Mouse (Mus musculus) ES-E14 (cell line): ENCODE data around the gene Cadm2. TPM values are rescaled to one million over a fixed set of nuclear protein-coding genes. Genes with fewer than 3 reads are reported as not detected.

Experiments
- DNase-seq: peaks from one replicate; pipeline ENCODE4 v3.0.0-alpha.2; 2013; ENCODE audit warnings: low read depth, low spot score
- H3K27ac ChIP-seq: 2 replicates; pipeline ENCODE4 v1.5.1; 2012; ENCODE audit warnings: low read depth, mild to moderate bottlenecking, low read length, moderate library complexity, mixed read lengths; ENCODE audit not compliant: poor library complexity, insufficient read depth, severe bottlenecking
- H3K36me3 ChIP-seq: 2 replicates; pipeline ENCODE4 v1.6.1; 2012; ENCODE audit warnings: mild to moderate bottlenecking, low read length, moderate library complexity, mixed read lengths; ENCODE audit not compliant: control insufficient read depth, poor library complexity, insufficient read depth, severe bottlenecking
- H3K4me1 ChIP-seq, 2 experiments: fragments of 150-350 bp in 1 of 2; sonication (generic) in 1 of 2; 2 replicates each; pipeline ENCODE4 v1.6.1; 2012; ENCODE audit warnings: low read length in 2 of 2, mild to moderate bottlenecking in 1 of 2, mixed read lengths in 1 of 2; ENCODE audit not compliant: control insufficient read depth in 2 of 2, insufficient read depth in 2 of 2, poor library complexity in 1 of 2
- H3K4me3 ChIP-seq, 2 experiments: fragments of 150-350 bp in 1 of 2; sonication (generic) in 1 of 2; 2 replicates each; pipeline ENCODE4 v1.5.1; 2012; ENCODE audit warnings: low read length in 2 of 2, low read depth in 1 of 2, mild to moderate bottlenecking in 1 of 2, mixed read lengths in 1 of 2; ENCODE audit not compliant: insufficient read depth in 1 of 2, poor library complexity in 1 of 2, severe bottlenecking in 1 of 2
- H3K9ac ChIP-seq: 2 replicates; pipeline ENCODE4 v1.6.1; 2012; ENCODE audit warnings: low read depth, mild to moderate bottlenecking, low read length, mixed read lengths; ENCODE audit not compliant: poor library complexity, insufficient read depth, severe bottlenecking
- H3K9me3 ChIP-seq: fragments of 150-350 bp; sonication (generic); 2 replicates; pipeline ENCODE4 v1.6.1; 2012; ENCODE audit warnings: low read depth, mild to moderate bottlenecking, low read length; ENCODE audit not compliant: control insufficient read depth, insufficient read depth
- CHD2 ChIP-seq: IDR thresholded peaks from 2 replicates; pipeline ENCODE4 v1.6.1; 2014; ENCODE audit warnings: mild to moderate bottlenecking, low read depth, low read length, inconsistent platforms
- HCFC1 ChIP-seq: IDR thresholded peaks from 2 replicates; pipeline ENCODE4 v1.6.1; 2012; ENCODE audit warnings: low read length, inconsistent platforms, borderline replicate concordance; ENCODE audit not compliant: insufficient read depth
- MAFK ChIP-seq: IDR thresholded peaks from 2 replicates; pipeline ENCODE4 v1.6.1; 2014; ENCODE audit warnings: mild to moderate bottlenecking, low read depth, low read length, inconsistent platforms; ENCODE audit not compliant: insufficient read depth
- ZC3H11A ChIP-seq: IDR thresholded peaks from 2 replicates; pipeline ENCODE4 v1.6.1; 2012; ENCODE audit warnings: low read depth, mild to moderate bottlenecking, inconsistent platforms, low read length, borderline replicate concordance
- ZNF384 ChIP-seq: IDR thresholded peaks from 2 replicates; pipeline ENCODE4 v1.6.1; 2012; ENCODE audit warnings: low read depth, low read length, inconsistent platforms
- in situ Hi-C, 2 experiments: fragments of 600-800 bp; cut with MboI; formaldehyde crosslinking; loops; one replicate each; pipeline ENCODE4 v1.15.1; 2025; ENCODE audit warnings: low sequenced_read_pairs in 2 of 2, inconsistent platforms in 1 of 2; ENCODE audit not compliant: unreplicated experiment in 2 of 2
- total RNA-seq: library from RNA; depleted of rRNA; stranded (reverse); fragments of 300-350 nt; gene quantifications from 2 replicates; pipeline ENCODE4 v1.2.3, GENCODE M21; 2012

The Cadm2 gene
- total RNA-seq, 1 experiment: 0.09 TPM

- DNase-seq: no peak
- TF ChIP-seq HCFC1 (no peak), ZNF384 (no peak), ZC3H11A (no peak), CHD2 (no peak), MAFK (no peak)
- H3K4me3 ChIP-seq: no peak overlapping the region
- no peak overlapping the region for H3K9ac ChIP-seq
- no peaks in the 10 kb centered on the region for H3K36me3 ChIP-seq
- H3K9me3 ChIP-seq: no peaks in the 10 kb centered on the region
- in situ Hi-C loops: no loop called here
- no peak overlapping the region for H3K27ac ChIP-seq
- H3K4me1 ChIP-seq: no peaks in the 10 kb centered on the region
Measured at GRCm38 (mm10) chr16:66959146-66959545, 661.6 kb downstream of the Cadm2 start.

DNA sequence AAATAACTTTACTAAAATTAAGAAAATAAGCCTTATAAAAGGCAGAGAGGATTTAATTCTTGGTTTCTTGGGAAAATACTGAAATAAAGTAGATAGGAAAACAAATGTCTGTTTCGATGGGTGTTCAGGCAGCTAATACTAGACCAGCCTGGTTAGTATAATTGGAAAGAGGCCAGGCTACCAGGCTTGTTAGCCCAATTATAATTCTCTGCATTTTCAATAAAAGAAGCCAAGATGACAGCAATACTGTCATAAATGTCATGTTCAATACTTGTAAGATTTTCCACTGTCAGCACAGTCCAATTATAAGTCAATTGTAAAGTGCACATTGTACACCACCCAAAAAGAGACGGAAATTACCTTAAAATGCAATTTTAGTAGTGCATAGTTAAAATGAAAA lies 664.8 kb downstream of the Cadm2 start:
- Histone ChIP-seq H3K36me3 (no peaks in the 10 kb centered on the region), H3K9me3 (no peaks in the 10 kb centered on the region), H3K27ac (no peak overlapping the region), H3K4me1 (no peaks in the 10 kb centered on the region), H3K9ac (no peak overlapping the region), H3K4me3 (no peak overlapping the region)
- TF ChIP-seq MAFK: no peak
- DNase-seq: no peak
- in situ Hi-C loops: no loop called here

DNA sequence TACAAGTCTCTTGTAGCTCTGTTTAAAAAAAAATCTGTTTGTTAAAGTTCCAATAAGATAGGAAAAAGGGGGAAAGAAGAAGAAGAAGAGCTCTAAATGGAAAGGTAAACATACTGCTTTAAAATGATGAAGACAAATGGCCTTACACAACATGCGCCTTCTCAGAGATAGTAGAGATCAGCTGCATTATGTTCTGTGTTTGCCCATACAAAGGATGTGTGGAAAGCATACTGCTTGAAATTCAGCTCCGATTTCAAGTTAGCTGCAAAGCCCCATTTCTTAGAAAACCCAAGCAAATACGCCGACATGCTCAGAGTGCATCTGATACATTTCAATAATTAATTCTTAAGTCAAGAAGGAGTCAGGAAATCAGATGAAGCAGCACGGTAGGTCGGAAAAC lies 684.4 kb downstream of the Cadm2 start:
- no peak overlapping the region for H3K27ac ChIP-seq
- no peak overlapping the region for H3K4me3 ChIP-seq
- in situ Hi-C loops: no loop called here
- no peaks in the 10 kb centered on the region for H3K4me1 ChIP-seq
- DNase-seq: no peak
- H3K36me3 ChIP-seq: no peaks in the 10 kb centered on the region
- TF ChIP-seq ZC3H11A (no peak), MAFK (no peak), ZNF384 (no peak), CHD2 (no peak), HCFC1 (no peak)
- H3K9me3 ChIP-seq: no peaks in the 10 kb centered on the region
- H3K9ac ChIP-seq: no peak overlapping the region

GRCm38 (mm10) chr16:66925517-66925916 lies 695.2 kb downstream of the Cadm2 start:
- in situ Hi-C loops: no loop called here
- no peak overlapping the region for H3K4me3 ChIP-seq
- no peak for TF ChIP-seq ZNF384
- no peak for TF ChIP-seq ZC3H11A
- TF ChIP-seq HCFC1: no peak
- TF ChIP-seq CHD2: no peak
- TF ChIP-seq MAFK: no peak
- no peaks in the 10 kb centered on the region for H3K9me3 ChIP-seq
- H3K4me1 ChIP-seq: no peaks in the 10 kb centered on the region
- no peak overlapping the region for H3K27ac ChIP-seq
- DNase-seq: no peak
- no peak overlapping the region for H3K9ac ChIP-seq
- no peaks in the 10 kb centered on the region for H3K36me3 ChIP-seq

- H3K4me1 ChIP-seq: no peaks in the 10 kb centered on the region
- TF ChIP-seq HCFC1 (no peak), CHD2 (no peak), ZNF384 (no peak), MAFK (no peak), ZC3H11A (no peak)
- H3K36me3 ChIP-seq: no peaks in the 10 kb centered on the region
- in situ Hi-C loops: no loop called here
- no peaks in the 10 kb centered on the region for H3K9me3 ChIP-seq
- no peak overlapping the region for H3K4me3 ChIP-seq
- H3K9ac ChIP-seq: no peak overlapping the region
- DNase-seq: no peak
- H3K27ac ChIP-seq: no peak overlapping the region
Measured at GRCm38 (mm10) chr16:66922753-66923152, 698.0 kb downstream of the Cadm2 start.
